Mouse (Mus musculus): ENCODE data around the gene H2afz. TPM values are rescaled to one million over a fixed set of nuclear protein-coding genes. Genes with fewer than 3 reads are reported as not detected.

The H2afz gene
- 1,556 and 2,515 TPM in 2 replicates for polyA plus RNA-seq (2012; ENCODE audit: insufficient read depth, low replicate concordance)

GRCm38 (mm10) chr3:137864124-137864987, at the start of gene H2afz:
H2afz (plus strand) TSS chr3:137864487.
- H3K4me3 ChIP-seq (replicated peaks), result peak within 1 kb of the TSS; percentile 94
- peaks cover 3% of the 10 kb centered on the region; the same call in 1 of the 2 replicates for H3K9me3 ChIP-seq
- TF ChIP-seq FLI1 (IDR thresholded peaks at IDR 0.05; ENCODE audit: low read length), result no peak
- no peak for TF ChIP-seq GATA1 (IDR thresholded peaks at IDR 0.05; ENCODE audit: borderline replicate concordance, low read length)
- peaks cover 42% of the 10 kb centered on the region for H3K4me1 ChIP-seq
- no peaks in the 10 kb centered on the region for H3K27me3 ChIP-seq (replicated peaks)
- peaks cover 21% of the 10 kb centered on the region for H3K36me3 ChIP-seq (replicated peaks; ENCODE audit: low read length)

DNA sequence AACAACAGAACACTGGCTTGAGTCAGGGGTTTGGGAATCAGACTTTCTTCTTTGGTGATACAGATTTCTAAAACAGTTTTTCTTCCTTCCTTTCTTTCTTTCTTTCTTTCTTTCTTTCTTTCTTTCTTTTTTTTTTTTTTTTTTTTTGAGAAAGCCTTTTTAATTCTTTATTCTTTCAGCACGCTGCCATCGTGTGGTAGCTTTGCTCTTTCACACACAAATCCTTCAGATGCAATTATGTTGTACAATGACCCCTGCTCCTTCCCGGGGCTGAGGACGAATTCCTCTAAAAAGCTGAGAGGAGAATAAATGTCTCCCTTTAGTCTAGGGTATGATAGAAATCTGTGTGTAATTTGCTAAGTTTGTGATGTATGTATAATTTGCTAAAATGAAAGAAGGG, 45.6 kb upstream of the H2afz start:
- H3K4me3 ChIP-seq (replicated peaks), result no peak overlapping the region
- peaks cover 3% of the 10 kb centered on the region; the same call in 1 of the 2 replicates for H3K4me1 ChIP-seq

GRCm38 (mm10) chr3:137820688-137821467, 43.4 kb upstream of the H2afz start:
- no peaks in the 10 kb centered on the region for H3K36me3 ChIP-seq (replicated peaks; ENCODE audit: low read length)
- H3K9me3 ChIP-seq, result no peaks in the 10 kb centered on the region
- peaks cover 3% of the 10 kb centered on the region; the same call in 1 of the 2 replicates for H3K4me1 ChIP-seq
- no peak for TF ChIP-seq FLI1 (IDR thresholded peaks at IDR 0.05; ENCODE audit: low read length)
- TF ChIP-seq GATA1 (IDR thresholded peaks at IDR 0.05; ENCODE audit: borderline replicate concordance, low read length), result no peak
- H3K27me3 ChIP-seq (replicated peaks), result peaks cover 3% of the 10 kb centered on the region
- no peak overlapping the region for H3K4me3 ChIP-seq (replicated peaks)

More for the DNA sequence above, 45.6 kb upstream of the H2afz start:
- Histone ChIP-seq H3K9me3 (no peaks in the 10 kb centered on the region), H3K36me3 (replicated peaks; ENCODE audit: low read length) (no peaks in the 10 kb centered on the region), H3K27me3 (replicated peaks) (peaks cover 3% of the 10 kb centered on the region)
- no peak for TF ChIP-seq FLI1 (IDR thresholded peaks at IDR 0.05; ENCODE audit: low read length)
- no peak for TF ChIP-seq GATA1 (IDR thresholded peaks at IDR 0.05; ENCODE audit: borderline replicate concordance, low read length)

DNA sequence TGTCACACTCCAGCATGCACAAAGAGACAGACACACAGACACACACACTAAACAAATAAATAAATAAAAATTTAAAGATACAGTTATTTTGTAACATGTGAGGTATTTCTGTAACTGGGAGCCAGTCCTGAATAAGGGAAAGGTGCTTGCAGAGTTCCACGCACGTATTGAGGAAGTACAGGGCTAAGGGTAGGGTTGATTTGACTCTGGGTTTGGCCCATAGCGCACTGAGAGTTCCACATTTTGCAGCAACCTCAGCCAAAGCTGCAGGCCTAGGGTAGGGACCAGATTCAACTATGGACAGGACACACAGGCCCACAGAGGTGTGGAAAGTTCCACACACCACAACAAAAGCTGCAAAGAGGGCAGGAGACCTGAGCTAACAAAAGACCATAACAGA, 41.0 kb upstream of the H2afz start:
- TF ChIP-seq FLI1 (IDR thresholded peaks at IDR 0.05; ENCODE audit: low read length) (no peak), GATA1 (IDR thresholded peaks at IDR 0.05; ENCODE audit: borderline replicate concordance, low read length) (no peak)
- peaks cover 11% of the 10 kb centered on the region for H3K4me1 ChIP-seq
- H3K9me3 ChIP-seq, result no peaks in the 10 kb centered on the region
- no peak overlapping the region for H3K4me3 ChIP-seq (replicated peaks)
- no peaks in the 10 kb centered on the region for H3K36me3 ChIP-seq (replicated peaks; ENCODE audit: low read length)
- H3K27me3 ChIP-seq (replicated peaks), result no peaks in the 10 kb centered on the region

- no peak overlapping the region for H3K4me3 ChIP-seq (replicated peaks)
- no peaks in the 10 kb centered on the region for H3K9me3 ChIP-seq
- no peaks in the 10 kb centered on the region for H3K36me3 ChIP-seq (replicated peaks; ENCODE audit: low read length)
- H3K4me1 ChIP-seq, result peaks cover 7% of the 10 kb centered on the region
- TF ChIP-seq FLI1 (IDR thresholded peaks at IDR 0.05; ENCODE audit: low read length) (no peak), GATA1 (IDR thresholded peaks at IDR 0.05; ENCODE audit: borderline replicate concordance, low read length) (no peak)
- no peaks in the 10 kb centered on the region for H3K27me3 ChIP-seq (replicated peaks)
Observed at GRCm38 (mm10) chr3:137827678-137828077, 36.6 kb upstream of the H2afz start.

- Histone ChIP-seq H3K9me3 (no peaks in the 10 kb centered on the region), H3K4me3 (replicated peaks) (no peak overlapping the region), H3K36me3 (replicated peaks; ENCODE audit: low read length) (no peaks in the 10 kb centered on the region), H3K4me1 (peaks cover 7% of the 10 kb centered on the region), H3K27me3 (replicated peaks) (no peaks in the 10 kb centered on the region)
- TF ChIP-seq FLI1 (IDR thresholded peaks at IDR 0.05; ENCODE audit: low read length) (no peak), GATA1 (IDR thresholded peaks at IDR 0.05; ENCODE audit: borderline replicate concordance, low read length) (no peak)
Observed at GRCm38 (mm10) chr3:137831156-137831555, 33.1 kb upstream of the H2afz start.

- Histone ChIP-seq H3K36me3 (replicated peaks; ENCODE audit: low read length) (no peaks in the 10 kb centered on the region), H3K4me1 (peaks cover under 1% of the 10 kb centered on the region), H3K4me3 (replicated peaks) (no peak overlapping the region), H3K9me3 (no peaks in the 10 kb centered on the region), H3K27me3 (replicated peaks) (peaks cover 1% of the 10 kb centered on the region)
- TF ChIP-seq GATA1 (IDR thresholded peaks at IDR 0.05; ENCODE audit: borderline replicate concordance, low read length) (no peak), FLI1 (IDR thresholded peaks at IDR 0.05; ENCODE audit: low read length) (no peak)
Observed at GRCm38 (mm10) chr3:137833128-137833527, 31.2 kb upstream of the H2afz start.

- H3K27me3 ChIP-seq (replicated peaks), result peaks cover 1% of the 10 kb centered on the region
- H3K4me1 ChIP-seq, result no peaks in the 10 kb centered on the region
- no peaks in the 10 kb centered on the region for H3K36me3 ChIP-seq (replicated peaks; ENCODE audit: low read length)
- H3K4me3 ChIP-seq (replicated peaks), result no peak overlapping the region
- H3K9me3 ChIP-seq, result no peaks in the 10 kb centered on the region
- no peak for TF ChIP-seq GATA1 (IDR thresholded peaks at IDR 0.05; ENCODE audit: borderline replicate concordance, low read length)
Observed at GRCm38 (mm10) chr3:137833698-137834097, 30.6 kb upstream of the H2afz start.

DNA sequence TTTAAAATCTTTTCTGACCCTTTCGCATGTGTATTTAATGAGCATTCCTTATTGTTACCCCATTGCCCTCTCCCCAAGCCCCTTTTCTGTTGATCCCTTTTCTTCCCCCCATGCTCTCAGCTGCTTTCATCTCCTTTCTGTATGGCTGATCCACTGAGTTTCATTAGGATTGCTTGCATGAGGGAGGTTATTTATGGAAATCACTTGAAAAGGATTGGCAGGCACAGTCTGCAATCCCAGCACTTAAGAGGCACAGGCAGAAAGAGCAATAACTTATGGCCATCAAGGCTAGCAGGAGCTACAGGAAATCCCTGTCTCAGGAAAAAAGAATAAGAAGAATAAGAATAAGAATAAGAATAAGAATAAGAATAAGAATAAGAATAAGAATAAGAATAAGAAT, 27.7 kb upstream of the H2afz start:
- no peaks in the 10 kb centered on the region for H3K36me3 ChIP-seq (replicated peaks; ENCODE audit: low read length)
- H3K27me3 ChIP-seq (replicated peaks), result peaks cover 1% of the 10 kb centered on the region
- H3K4me3 ChIP-seq (replicated peaks), result no peak overlapping the region
- H3K4me1 ChIP-seq, result no peaks in the 10 kb centered on the region
- TF ChIP-seq FLI1 (IDR thresholded peaks at IDR 0.05; ENCODE audit: low read length) (no peak), GATA1 (IDR thresholded peaks at IDR 0.05; ENCODE audit: borderline replicate concordance, low read length) (no peak)
- no peaks in the 10 kb centered on the region for H3K9me3 ChIP-seq

GRCm38 (mm10) chr3:137838160-137838559, 26.1 kb upstream of the H2afz start:
- H3K4me1 ChIP-seq, result no peaks in the 10 kb centered on the region
- H3K27me3 ChIP-seq (replicated peaks), result peaks cover 1% of the 10 kb centered on the region
- H3K4me3 ChIP-seq (replicated peaks), result no peak overlapping the region
- H3K9me3 ChIP-seq, result peaks cover 4% of the 10 kb centered on the region
- no peaks in the 10 kb centered on the region for H3K36me3 ChIP-seq (replicated peaks; ENCODE audit: low read length)
- no peak for TF ChIP-seq GATA1 (IDR thresholded peaks at IDR 0.05; ENCODE audit: borderline replicate concordance, low read length)
- no peak for TF ChIP-seq FLI1 (IDR thresholded peaks at IDR 0.05; ENCODE audit: low read length)
